Mouse (Mus musculus): ENCODE measurements at regions not wholly inside any gene's neighbourhood (a gene's known extent, or its start where the extent isn't known, plus 50 kb on each side); places are given as distances from the start of the nearest gene placed in this dataset.

- no peak for TF ChIP-seq EP300 (IDR thresholded peaks at IDR 0.05; ENCODE audit: low read depth)
- TF ChIP-seq CTCF (IDR thresholded peaks at IDR 0.05; ENCODE audit: low read depth), result no peak
- H3K9ac ChIP-seq (replicated peaks; ENCODE audit: low read depth, low read length), result no peak overlapping the region
- H3K27ac ChIP-seq (ENCODE audit: low read depth), result no peak overlapping the region
- H3K4me3 ChIP-seq (ENCODE audit: low read depth, low read length), result no peak overlapping the region
- no peaks in the 10 kb centered on the region for H3K36me3 ChIP-seq (replicated peaks; ENCODE audit: control insufficient read depth, insufficient read depth, low read length)
- H3K27me3 ChIP-seq (ENCODE audit: control insufficient read depth, insufficient read depth, low read length), result no peaks in the 10 kb centered on the region
- no peak for ATAC-seq (ENCODE audit: insufficient read depth, low read depth)
- 87% methylated on average over 3 of the region's 3 CpGs for WGBS
- no peak overlapping the region for H3K4me2 ChIP-seq (ENCODE audit: low read depth, low read length)
- no peaks in the 10 kb centered on the region for H3K9me3 ChIP-seq (replicated peaks; ENCODE audit: control insufficient read depth, low read length)
- no peak for DNase-seq (ENCODE audit: low spot score)
- peaks cover 14% of the 10 kb centered on the region for H3K4me1 ChIP-seq (ENCODE audit: control insufficient read depth, insufficient read depth)
Observed at GRCm38 (mm10) chr15:67462863-67463262, 962.2 kb upstream of the Lrrc6 start.

GRCm38 (mm10) chr15:67460384-67460783 lies 959.7 kb upstream of the Lrrc6 start:
- H3K9me3 ChIP-seq (replicated peaks; ENCODE audit: control insufficient read depth, low read length), result no peaks in the 10 kb centered on the region
- 0% methylated on average over 1 of the region's 1 CpGs for WGBS
- peaks cover 14% of the 10 kb centered on the region for H3K4me1 ChIP-seq (ENCODE audit: control insufficient read depth, insufficient read depth)
- no peak overlapping the region for H3K4me3 ChIP-seq (ENCODE audit: low read depth, low read length)
- TF ChIP-seq CTCF (IDR thresholded peaks at IDR 0.05; ENCODE audit: low read depth), result no peak
- no peak for TF ChIP-seq EP300 (IDR thresholded peaks at IDR 0.05; ENCODE audit: low read depth)
- no peak overlapping the region for H3K4me2 ChIP-seq (ENCODE audit: low read depth, low read length)
- H3K27ac ChIP-seq (ENCODE audit: low read depth), result no peak overlapping the region
- H3K27me3 ChIP-seq (ENCODE audit: control insufficient read depth, insufficient read depth, low read length), result no peaks in the 10 kb centered on the region
- DNase-seq (ENCODE audit: low spot score) (peak; percentile 63), ATAC-seq (ENCODE audit: insufficient read depth, low read depth) (peak; percentile 67)
- H3K9ac ChIP-seq (replicated peaks; ENCODE audit: low read depth, low read length), result no peak overlapping the region
- H3K36me3 ChIP-seq (replicated peaks; ENCODE audit: control insufficient read depth, insufficient read depth, low read length), result no peaks in the 10 kb centered on the region

- Histone ChIP-seq H3K27ac (ENCODE audit: low read depth) (no peak overlapping the region), H3K4me1 (ENCODE audit: control insufficient read depth, insufficient read depth) (no peaks in the 10 kb centered on the region), H3K36me3 (replicated peaks; ENCODE audit: control insufficient read depth, insufficient read depth, low read length) (no peaks in the 10 kb centered on the region), H3K27me3 (ENCODE audit: control insufficient read depth, insufficient read depth, low read length) (no peaks in the 10 kb centered on the region), H3K4me3 (ENCODE audit: low read depth, low read length) (no peak overlapping the region), H3K4me2 (ENCODE audit: low read depth, low read length) (no peak overlapping the region), H3K9me3 (replicated peaks; ENCODE audit: control insufficient read depth, low read length) (no peaks in the 10 kb centered on the region), H3K9ac (replicated peaks; ENCODE audit: low read depth, low read length) (no peak overlapping the region)
- WGBS, result 23% methylated on average over 2 of the region's 2 CpGs
- ATAC-seq (ENCODE audit: insufficient read depth, low read depth), result peak; percentile 70
- TF ChIP-seq CTCF (IDR thresholded peaks at IDR 0.05; ENCODE audit: low read depth) (peak; percentile 96), EP300 (IDR thresholded peaks at IDR 0.05; ENCODE audit: low read depth) (no peak)
- DNase-seq (ENCODE audit: low spot score), result peak; percentile 55
Observed at GRCm38 (mm10) chr15:67434284-67434683, 933.6 kb upstream of the Lrrc6 start.

GRCm38 (mm10) chr15:67423922-67424321 lies 923.2 kb upstream of the Lrrc6 start:
- WGBS, result 55% methylated on average over 3 of the region's 3 CpGs
- Histone ChIP-seq H3K4me2 (ENCODE audit: low read depth, low read length) (no peak overlapping the region), H3K9ac (replicated peaks; ENCODE audit: low read depth, low read length) (no peak overlapping the region), H3K4me1 (ENCODE audit: control insufficient read depth, insufficient read depth) (no peaks in the 10 kb centered on the region), H3K9me3 (replicated peaks; ENCODE audit: control insufficient read depth, low read length) (no peaks in the 10 kb centered on the region), H3K4me3 (ENCODE audit: low read depth, low read length) (no peak overlapping the region), H3K36me3 (replicated peaks; ENCODE audit: control insufficient read depth, insufficient read depth, low read length) (no peaks in the 10 kb centered on the region), H3K27me3 (ENCODE audit: control insufficient read depth, insufficient read depth, low read length) (no peaks in the 10 kb centered on the region), H3K27ac (ENCODE audit: low read depth) (no peak overlapping the region)
- no peak for TF ChIP-seq EP300 (IDR thresholded peaks at IDR 0.05; ENCODE audit: low read depth)
- no peak for TF ChIP-seq CTCF (IDR thresholded peaks at IDR 0.05; ENCODE audit: low read depth)
- ATAC-seq (ENCODE audit: insufficient read depth, low read depth) (no peak), DNase-seq (ENCODE audit: low spot score) (no peak)

GRCm38 (mm10) chr15:67422277-67422953 lies 921.7 kb upstream of the Lrrc6 start:
- Histone ChIP-seq H3K4me2 (ENCODE audit: low read depth, low read length) (no peak overlapping the region), H3K27ac (ENCODE audit: low read depth) (no peak overlapping the region), H3K27me3 (ENCODE audit: control insufficient read depth, insufficient read depth, low read length) (no peaks in the 10 kb centered on the region), H3K9me3 (replicated peaks; ENCODE audit: control insufficient read depth, low read length) (no peaks in the 10 kb centered on the region), H3K36me3 (replicated peaks; ENCODE audit: control insufficient read depth, insufficient read depth, low read length) (no peaks in the 10 kb centered on the region), H3K4me3 (ENCODE audit: low read depth, low read length) (no peak overlapping the region), H3K4me1 (ENCODE audit: control insufficient read depth, insufficient read depth) (no peaks in the 10 kb centered on the region), H3K9ac (replicated peaks; ENCODE audit: low read depth, low read length) (no peak overlapping the region)
- DNase-seq (ENCODE audit: low spot score) (no peak), ATAC-seq (ENCODE audit: insufficient read depth, low read depth) (no peak)
- 70% methylated on average over 8 of the region's 8 CpGs for WGBS
- TF ChIP-seq CTCF (IDR thresholded peaks at IDR 0.05; ENCODE audit: low read depth) (no peak), EP300 (IDR thresholded peaks at IDR 0.05; ENCODE audit: low read depth) (no peak)

GRCm38 (mm10) chr15:67420776-67421175 lies 920.1 kb upstream of the Lrrc6 start:
- no peaks in the 10 kb centered on the region for H3K4me1 ChIP-seq (ENCODE audit: control insufficient read depth, insufficient read depth)
- no peak overlapping the region for H3K9ac ChIP-seq (replicated peaks; ENCODE audit: low read depth, low read length)
- ATAC-seq (ENCODE audit: insufficient read depth, low read depth) (no peak), DNase-seq (ENCODE audit: low spot score) (no peak)
- H3K9me3 ChIP-seq (replicated peaks; ENCODE audit: control insufficient read depth, low read length), result no peaks in the 10 kb centered on the region
- H3K4me3 ChIP-seq (ENCODE audit: low read depth, low read length), result no peak overlapping the region
- no peak overlapping the region for H3K4me2 ChIP-seq (ENCODE audit: low read depth, low read length)
- WGBS, result 58% methylated on average over 6 of the region's 6 CpGs
- H3K27me3 ChIP-seq (ENCODE audit: control insufficient read depth, insufficient read depth, low read length), result no peaks in the 10 kb centered on the region
- TF ChIP-seq EP300 (IDR thresholded peaks at IDR 0.05; ENCODE audit: low read depth), result no peak
- no peak for TF ChIP-seq CTCF (IDR thresholded peaks at IDR 0.05; ENCODE audit: low read depth)
- H3K27ac ChIP-seq (ENCODE audit: low read depth), result no peak overlapping the region
- H3K36me3 ChIP-seq (replicated peaks; ENCODE audit: control insufficient read depth, insufficient read depth, low read length), result no peaks in the 10 kb centered on the region

All from heart, postnatal 0 days (tissue).